Mouse (Mus musculus) ovary, postnatal 14 days (tissue): ENCODE measurements around the gene Tle3.

Source experiments
- DNase-seq: peaks from one replicate; pipeline ENCODE4 v3.0.0; 2022; ENCODE audit warnings: low spot score

The Tle3 gene

DNA sequence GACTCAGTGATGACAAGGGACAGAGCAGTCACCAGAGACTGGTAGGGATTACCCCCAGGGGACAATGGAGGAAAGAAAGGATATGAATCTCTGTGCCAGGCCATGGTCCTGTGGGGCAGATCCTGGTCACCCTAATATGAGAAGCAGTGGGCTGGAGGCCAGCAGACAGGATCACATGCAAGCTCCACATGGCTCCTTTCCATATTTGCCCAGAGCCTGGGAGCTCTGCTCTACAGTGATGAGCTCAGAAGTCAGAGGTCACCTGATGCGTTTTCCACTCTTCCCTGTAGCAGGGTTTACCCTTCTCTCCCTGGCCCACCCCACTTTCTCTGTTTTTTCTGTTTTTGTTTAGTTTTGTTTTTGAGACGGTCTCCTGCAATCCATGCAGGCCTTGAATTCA, 63.9 kb downstream of the Tle3 start:
- no peak for DNase-seq

DNA sequence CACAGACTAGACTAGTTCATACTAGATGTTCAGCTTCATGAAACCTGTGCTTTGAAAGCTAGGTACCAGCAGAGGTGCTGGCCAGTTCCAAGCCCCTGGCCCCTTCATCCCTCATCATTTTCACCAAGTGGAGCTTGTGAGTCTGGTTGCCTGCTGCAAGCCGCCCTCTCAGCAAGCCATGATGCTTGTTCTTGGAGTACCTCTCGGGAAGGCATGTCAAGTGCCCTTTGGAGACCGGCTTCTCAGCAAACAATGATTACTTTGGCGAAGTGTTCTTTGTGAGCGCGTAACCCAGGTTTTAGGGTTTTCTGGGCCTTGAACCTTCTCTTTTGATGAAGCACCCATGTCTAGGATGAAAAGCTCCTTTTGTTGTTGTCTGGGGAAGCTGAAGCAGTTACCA, 64.6 kb downstream of the Tle3 start:
- DNase-seq = no peak

DNA sequence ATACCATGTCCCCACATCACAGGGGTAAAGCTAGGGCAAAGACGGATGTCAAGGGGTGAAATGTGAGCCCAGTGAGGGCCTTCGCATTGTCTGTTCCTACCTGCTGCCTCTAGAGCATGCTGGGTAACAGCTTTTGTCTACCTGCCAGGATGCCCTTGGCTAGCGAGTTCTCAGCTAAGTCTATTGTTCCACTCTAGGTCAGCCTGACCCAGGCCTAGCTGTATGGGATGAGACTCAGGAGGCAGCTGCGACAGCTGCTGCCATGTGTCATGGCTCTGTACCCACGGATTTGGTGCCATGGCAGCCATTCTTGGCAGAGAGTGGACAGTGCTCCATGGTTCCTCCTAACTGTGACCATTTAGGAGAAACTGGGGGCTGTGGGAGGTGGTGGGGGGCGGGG, 66.9 kb downstream of the Tle3 start:
- DNase-seq = no peak

DNA sequence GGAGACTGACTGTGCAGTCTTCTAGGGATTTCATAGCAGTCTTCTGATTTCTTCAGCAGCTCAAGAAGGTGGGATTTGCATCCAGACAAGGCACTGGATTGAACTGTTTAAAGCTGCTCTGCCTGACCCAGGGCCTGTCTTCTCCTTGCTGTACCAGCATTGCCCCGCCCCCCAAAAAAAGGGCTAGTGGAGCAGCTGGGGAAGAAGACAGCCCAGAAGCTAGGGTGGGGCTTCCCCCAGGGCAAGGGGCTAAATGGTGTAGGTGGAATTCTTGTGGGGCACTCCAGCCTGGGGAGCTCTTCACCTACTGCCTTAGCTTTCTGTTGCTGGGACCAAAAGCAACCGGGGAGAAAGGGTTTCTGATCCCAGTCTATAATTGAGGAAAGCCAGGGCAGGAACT, 67.8 kb downstream of the Tle3 start:
- DNase-seq = no peak

DNA sequence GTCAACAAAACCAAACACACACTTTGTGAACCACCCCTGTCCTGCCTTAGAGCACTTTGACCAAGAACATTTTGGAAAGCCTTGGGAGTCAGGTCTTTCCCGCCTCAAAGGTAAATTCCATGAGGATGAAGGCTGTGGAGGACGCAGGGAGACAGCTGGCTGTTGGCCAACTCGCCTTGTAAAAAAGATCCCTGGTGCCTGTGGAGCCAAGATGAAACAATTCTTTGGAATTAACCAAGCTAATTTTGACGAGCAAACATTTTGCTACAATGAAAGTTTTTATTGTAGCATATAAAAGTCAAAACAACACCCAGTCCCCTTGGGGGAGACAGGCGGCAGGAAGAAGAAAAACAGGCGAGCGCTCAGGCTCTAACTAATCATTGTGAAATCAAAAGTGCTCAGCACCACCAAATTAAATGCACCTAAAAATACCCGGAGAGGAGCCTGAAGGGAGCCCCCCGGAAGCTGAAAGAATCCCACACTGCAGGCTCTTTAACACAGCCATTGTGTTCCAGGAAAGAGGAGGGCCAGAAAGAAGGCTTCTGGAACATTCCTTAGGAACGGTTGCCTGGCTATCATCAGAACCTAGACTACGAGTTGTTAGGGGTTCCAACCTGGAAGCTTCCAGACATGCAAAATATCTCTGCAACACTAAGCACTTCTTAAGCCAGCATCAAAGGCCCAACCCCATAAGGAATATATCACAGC, 69.2 kb downstream of the Tle3 start:
- no peak for DNase-seq

DNA sequence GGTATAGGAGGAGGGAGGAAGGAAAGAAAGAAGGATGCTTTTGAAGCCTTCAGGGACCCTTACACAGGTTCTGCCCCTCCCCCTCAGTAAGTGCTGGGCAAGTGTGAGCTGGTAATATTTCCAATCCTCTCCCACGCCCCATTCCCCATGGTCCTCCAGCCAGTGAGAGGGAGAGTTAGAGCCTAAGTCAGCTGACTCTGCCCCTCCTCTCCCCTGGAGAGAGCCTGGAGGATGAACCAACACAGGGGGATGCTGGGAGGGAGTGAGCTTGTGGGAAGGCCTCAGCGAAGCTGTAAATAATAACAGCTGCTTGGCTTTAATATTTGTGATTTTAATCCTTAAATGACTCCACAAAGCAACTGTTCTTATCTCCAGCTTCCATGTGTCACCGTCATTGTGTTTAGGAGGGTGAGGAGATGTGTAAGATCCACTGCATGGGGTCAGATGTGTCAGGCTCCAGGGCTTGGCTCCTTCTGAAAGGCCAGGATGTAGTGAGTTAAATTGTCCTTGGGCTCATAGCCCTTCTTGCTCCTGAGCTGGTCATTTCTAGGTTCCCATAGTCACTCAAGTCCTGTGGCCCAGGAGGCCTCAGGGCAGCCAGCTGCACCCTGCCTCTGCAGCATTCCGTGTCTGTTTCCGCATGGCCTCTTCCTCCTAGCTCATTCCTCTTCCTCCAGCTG, 70.9 kb downstream of the Tle3 start:
- DNase-seq = no peak

DNA sequence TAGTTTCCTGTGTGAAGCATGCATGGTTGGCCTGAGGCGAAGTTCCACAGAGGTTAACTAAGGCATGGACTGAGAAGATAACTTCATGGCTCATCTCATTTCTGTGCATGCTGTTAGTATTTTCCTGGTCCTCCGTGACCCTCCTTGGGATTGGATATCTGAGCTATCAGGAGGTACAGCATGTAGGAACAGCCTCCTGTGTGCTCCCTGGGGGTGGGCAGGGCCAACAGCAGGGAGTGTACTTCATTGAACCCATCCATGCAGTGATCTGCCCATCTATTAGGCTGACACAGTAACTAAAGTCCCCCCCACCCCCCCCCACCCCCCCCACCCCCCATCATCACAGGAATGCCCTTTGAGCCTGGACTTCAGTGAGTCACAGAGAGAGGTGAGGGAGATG, 73.0 kb downstream of the Tle3 start:
- DNase-seq = no peak

DNA sequence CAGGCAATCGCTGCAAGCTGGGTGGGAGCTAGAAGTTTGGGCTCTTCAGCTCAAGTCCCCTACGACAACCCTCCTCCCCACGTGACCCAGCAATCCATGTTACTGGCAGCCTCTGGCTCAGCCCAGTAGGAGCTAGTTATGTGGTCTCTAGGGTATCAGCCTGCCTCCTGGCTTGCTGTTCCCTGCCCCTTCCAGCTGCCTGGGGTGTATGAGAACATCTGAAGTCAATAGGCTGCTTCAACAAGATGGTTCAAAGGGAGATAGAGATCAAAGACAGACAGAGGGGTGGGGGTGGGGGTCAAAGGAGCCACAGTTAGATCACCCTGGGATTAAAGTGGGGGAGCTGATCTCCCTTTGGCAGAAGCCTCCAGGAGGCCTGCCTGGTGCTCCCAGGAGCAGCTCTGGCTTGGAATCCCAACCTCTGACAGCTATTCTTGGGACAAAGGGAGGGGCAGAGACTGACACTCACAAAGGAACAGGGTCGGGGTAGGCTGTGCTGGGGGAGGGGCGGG, 73.6 kb downstream of the Tle3 start:
- no peak for DNase-seq

DNA sequence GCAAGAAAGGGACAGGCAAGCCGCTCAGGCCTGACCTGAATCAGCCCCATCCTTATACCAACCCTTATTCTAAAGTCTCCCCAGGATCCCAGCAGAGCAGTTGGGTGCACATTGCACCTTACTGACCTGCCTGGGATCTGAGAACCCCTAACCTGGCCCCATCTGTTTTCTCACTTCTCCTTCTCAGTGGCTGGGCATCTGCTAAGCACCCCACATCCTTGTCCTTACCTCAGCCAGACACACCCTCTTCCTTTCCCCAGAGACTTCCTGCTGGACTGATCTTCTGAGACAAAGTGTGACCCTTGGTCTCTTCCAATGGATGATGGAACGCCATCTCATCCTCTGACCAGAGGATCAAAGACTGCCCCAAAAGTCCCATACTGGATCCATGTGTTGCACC, 74.8 kb downstream of the Tle3 start:
- DNase-seq = no peak

DNA sequence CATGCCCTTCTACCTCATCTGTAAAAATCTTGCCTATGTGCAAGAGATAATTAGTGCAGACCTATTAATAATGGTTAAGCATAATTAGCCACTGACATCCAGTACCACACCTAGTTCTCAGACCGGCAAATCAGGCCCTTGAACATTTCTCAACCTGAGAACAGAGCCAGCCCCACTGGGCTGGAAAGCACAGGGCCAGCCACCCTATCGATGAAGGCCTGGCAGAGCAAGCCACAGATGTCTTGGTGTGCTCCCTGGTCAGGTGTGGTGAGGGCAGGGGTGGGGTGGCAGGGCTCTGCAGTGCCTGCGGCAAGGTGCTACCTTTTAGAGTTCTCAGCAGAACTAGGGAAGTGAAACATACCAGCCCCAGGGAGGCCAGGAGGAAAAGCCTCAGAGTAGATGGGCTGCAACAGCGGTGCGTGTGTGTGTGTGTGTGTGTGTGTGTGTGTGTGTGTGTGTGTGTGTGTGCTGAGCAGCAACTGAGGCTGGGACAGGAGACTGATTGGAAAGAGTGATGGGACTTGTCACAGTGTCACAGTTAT, 77.3 kb downstream of the Tle3 start:
- DNase-seq = no peak

DNA sequence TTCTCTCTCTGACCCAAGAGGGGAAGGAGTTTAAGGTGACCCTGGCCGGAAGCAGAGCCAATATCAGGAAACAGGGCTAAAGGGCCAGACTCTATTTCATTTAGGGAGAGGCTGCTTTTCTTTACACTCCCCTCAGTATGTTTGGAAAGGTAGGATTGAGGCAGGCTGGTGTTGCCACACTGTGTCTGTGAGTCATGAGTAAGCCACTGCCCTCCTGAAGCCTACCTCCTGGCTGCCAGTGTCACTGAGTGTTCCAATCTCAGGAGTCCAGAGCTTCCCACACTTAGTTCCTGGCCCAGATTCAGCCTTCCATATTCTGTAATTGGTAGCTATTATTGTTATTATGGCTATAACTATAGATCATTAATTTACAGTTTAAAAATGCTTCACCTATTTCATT, 79.9 kb downstream of the Tle3 start:
- no peak for DNase-seq

DNA sequence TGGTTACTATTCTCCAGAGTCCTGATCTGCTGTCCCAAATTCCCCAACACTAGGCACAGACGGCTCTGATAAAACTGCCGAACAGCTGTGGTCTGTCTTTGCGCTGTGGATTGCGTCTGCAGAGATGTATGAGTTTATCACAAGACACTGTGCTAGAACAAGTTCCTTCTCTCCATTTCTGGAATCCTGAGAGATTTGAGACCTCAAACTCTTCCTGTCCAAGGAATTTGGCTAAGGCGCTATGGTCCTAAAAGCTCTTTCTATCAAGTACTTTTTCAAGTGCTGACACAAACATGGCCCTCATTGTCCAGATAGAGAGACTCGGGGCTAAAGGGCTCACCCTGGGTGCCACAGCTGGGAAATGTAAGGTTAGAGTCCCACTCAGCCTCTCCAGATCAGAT, 83.7 kb downstream of the Tle3 start:
- DNase-seq = no peak

DNA sequence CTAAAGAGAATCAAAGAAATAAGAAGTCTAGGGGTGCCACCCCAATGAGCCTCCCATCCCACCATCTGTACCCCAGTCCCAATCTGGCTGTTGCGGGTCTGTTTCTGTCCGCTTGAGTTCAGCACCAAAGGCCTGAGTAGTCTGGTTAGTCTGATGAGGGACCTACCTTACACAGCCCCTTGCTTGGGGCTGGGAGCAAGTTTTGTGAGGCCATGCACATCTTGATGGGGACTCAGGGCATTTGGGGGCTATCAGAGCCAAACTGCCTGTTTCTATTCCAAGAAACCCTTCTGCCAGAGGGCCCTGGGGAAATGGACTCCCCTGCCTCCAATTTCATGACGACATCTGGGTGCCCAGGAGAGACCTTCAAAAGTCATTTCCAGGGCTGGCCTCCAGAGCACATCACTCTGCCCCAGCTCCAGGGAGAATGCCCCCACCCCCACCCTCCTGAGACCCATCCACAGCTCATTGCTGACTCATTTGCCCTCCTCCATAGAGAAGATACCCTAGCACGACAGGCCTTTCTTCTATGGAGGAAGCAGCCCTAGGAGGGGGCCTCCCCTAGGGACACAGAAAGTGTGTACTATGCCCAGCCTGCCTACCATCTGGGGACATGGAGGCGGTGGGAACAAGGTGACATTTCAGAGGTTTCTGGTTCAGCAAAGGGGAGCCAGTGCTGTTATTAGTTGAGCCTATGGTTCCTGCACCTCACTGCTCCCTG, 84.4 kb downstream of the Tle3 start:
- DNase-seq = no peak

DNA sequence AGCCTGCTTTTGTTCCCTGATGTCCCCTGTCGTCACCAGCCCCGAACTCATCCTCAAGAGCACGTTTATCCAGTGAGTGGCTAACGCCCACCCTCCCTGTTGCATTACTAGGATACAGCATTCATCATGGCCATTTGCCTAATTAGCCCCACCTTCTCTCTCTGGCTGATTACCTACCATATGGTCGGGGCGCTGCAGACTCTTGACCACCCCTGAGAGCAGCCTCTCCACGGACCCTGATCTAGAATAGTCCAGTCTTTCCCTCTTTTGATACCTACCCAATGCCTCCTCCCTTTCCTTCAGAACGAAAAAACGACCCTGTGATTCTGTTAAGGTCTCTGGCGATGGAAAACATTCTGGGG, 85.0 kb downstream of the Tle3 start:
- no peak for DNase-seq

DNA sequence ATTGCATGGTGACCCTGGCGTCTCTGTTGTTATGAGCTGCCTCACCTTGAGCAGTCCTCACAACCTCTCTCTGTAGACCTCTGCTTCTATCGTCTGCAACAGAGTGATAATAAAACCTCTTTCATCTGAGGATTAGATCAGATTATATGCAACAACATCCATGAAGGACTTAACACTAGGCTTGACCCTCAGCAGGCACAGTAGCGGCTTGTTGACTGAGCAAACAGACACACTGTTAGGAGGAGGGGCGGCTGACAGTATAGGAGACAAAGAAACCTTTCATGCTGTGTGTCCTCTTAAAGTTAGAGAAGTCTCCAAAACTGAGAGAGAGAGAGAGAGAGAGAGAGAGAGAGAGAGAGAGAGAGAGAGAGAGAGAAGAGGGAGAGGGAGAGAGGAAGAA, 89.7 kb downstream of the Tle3 start:
- no peak for DNase-seq

DNA sequence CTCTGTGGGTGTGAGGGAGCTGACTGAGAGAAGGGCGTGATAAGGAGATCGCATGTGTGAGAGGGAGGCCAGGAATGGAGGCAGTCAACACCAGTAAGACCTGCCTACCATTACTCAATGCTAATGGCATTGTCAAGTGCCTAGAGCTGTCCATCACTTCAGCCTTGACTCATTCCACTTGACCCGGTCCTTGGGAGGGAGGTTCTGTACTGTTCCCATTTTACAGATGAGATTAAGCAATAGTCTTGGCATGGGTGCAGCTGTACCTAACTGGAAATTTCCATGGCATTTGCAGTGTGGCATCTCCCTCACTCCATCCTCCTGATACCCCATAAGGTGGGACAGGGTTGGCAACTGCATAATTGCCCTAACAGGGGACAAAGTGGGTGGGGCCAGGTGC, 95.3 kb downstream of the Tle3 start:
- DNase-seq = no peak
